Mouse (Mus musculus): Measurements from ENCODE around the gene Arfgap3.

DNA sequence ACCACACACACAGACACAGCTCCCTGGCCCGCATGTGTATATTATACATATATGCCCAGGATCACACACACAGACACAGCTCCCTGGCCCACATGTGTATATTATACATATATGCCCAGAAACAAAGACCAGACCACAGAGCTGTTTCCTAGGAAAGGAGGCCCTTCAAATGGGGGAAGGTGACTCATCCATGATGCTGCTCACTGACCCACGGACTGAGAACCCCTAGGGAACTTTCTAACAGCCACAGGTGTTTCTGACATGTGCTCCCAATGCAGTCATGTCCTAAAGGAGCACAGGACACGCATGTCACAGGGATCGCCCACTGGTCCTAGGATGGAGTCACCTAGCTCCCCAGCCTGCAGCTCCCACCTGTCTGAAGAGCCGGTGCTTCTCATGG lies 40.2 kb downstream of the Arfgap3 start:
- TF ChIP-seq CTCF (IDR thresholded peaks at IDR 0.05; ENCODE audit: low read depth) = no peak
- TF ChIP-seq EP300 (IDR thresholded peaks at IDR 0.05; ENCODE audit: low read depth) = no peak

Measured in heart, postnatal 0 days (tissue).